Mouse (Mus musculus) monocyte, adult 5-6 weeks (primary cell): Measurements from ENCODE around the gene Mt4. TPM values are rescaled to one million over a fixed set of nuclear protein-coding genes. Genes with fewer than 3 reads are reported as not detected.
"Not testable (repeated sequence)": the region's sequence is repeated elsewhere in the genome, so short reads cannot be mapped to it uniquely, and the experiment has no call there.

Experiments used
- ATAC-seq: fragments of 153-309, 156-312 bp; replicated peaks from 2 replicates; pipeline ENCODE4 v1.8.0; 2017; ENCODE audit warnings: mild to moderate bottlenecking; ENCODE audit not compliant: low TSS enrichment, insufficient number of reproducible peaks, severe bottlenecking, poor library complexity, low FRiP score
- total RNA-seq: library from RNA; stranded (forward); fragments of 200-1000, 200-491, 200-594 nt; gene quantifications from 3 replicates; pipeline ENCODE4 v1.2.3, GENCODE M21; 2017

The Mt4 gene
- total RNA-seq, 1 experiment from 2014 or later, result not detected

DNA sequence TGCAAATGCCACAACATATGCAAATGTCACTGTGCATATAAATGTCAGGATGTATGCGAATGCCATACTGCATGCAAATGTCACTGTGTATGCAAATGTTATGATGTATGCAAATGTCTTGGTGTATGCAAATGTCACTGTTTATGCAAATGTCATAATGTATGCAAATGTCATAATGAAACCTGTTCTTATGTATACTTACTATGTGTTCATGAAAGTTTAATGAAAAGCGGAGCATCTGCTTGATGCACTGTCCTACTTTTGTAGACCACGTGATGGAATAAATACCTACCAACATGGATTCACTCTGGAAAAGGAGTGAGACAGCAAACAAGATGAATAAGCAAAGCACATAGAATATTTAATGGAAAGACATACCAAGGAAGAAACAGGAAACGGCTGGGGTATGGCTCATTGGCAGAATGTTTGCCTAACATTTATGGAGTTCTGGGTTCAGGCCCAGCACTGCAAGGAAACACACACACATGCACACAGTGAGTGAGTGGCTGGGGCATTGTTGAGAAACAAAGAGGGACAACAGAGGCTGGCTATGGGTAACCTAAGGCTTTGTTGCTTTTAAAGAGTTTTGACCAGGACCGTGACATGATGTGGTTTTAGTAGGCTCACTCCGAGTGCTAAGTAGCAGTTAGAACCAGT, 7.7 kb upstream of the Mt4 start:
- no peak for ATAC-seq

DNA sequence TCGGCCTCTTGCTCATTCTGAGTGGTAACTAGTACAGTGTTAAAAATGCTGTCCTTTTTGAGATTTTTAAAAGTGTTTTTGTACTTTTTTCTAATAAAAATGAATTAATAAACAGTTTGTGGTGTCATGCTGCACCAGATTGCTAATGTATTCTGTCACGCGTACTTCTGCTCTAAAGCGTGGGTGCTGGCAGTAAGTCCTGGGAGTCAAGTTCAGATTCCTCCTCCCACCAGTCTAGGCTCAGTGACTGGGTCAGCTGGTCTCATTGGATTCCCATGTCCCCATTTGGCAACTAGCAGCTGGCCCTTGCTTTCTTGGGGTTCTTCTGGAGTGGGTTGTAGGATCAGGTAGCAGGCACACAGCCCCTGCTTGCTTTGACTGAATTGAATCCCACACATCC, 6.9 kb upstream of the Mt4 start:
- ATAC-seq, result no peak

DNA sequence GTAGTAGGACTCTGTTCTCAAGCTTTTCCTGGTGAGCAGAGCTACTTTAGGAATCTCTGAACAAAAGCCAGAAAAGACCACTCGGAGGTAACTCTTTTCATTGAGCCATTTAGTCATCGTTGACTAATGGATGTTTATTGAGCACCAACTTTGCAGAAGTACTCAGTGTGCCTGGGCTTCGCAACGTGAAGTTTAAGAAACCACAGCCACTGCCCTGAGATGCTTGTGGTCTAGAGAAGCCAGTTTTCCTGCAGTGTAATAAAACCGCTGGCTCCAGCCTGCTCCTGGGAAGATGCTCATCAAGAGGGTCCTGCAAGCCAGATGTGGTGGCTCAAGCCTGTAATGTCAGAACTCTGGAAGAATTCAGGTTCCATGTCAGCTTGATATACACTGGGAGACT, 4.9 kb upstream of the Mt4 start:
- ATAC-seq, result no peak

DNA sequence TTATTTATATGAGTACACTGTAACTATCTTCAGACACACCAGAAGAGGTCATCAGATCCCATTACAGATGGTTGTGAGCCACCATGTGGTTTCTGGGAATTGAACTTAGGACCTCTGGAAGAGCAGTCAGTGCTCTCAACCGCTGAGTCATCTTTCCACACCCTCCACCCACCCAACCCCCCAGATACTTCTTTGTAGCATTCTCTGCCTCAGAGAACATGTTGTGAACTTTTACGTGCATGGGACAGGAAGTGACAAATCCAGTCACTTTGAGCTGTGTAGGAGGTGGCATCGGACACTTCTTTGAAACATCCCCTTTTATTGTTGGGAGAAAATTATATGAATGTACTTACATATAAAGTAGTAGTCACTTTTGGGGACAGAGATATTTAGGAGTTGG, 2.4 kb upstream of the Mt4 start:
- not testable (repeated sequence) for ATAC-seq

DNA sequence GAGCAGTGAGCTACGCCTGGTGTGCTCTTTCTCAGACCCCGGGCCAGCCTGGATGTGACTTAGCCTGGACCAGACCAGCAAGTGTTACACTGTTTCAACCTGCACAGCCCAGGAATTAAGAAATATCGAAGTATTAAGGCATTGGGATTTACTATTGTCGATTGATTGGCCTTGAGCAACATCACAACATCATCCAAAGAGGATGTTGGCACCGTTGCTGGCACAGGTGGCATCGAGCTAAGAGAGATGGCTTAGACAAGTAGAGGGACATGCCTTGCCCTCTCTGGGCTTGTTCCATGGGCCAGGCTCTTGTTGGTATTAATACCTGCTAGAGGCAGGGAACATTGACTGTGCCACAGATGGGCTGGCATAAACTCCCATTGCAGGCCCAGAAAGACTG, 1.4 kb upstream of the Mt4 start:
- ATAC-seq, result no peak

DNA sequence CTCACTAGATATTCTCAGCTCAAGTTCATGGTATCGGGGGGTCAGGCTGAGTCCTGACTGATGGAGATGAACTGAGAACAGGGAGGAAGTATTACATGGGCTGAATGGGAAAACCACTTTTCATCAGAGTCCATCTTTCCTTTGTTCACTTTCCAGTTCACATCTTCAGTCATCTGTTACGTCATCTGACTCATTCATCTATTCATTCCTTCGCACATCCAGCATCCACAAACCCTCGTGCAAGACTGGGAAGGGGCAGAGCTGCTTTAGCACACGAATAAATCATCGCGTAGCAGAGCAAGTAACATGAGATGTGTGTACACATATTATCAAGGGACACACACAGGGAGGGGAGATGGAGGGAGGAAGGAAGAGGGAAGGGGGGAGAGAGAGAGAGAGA, 805 bp upstream of the Mt4 start:
- ATAC-seq, result no peak

DNA sequence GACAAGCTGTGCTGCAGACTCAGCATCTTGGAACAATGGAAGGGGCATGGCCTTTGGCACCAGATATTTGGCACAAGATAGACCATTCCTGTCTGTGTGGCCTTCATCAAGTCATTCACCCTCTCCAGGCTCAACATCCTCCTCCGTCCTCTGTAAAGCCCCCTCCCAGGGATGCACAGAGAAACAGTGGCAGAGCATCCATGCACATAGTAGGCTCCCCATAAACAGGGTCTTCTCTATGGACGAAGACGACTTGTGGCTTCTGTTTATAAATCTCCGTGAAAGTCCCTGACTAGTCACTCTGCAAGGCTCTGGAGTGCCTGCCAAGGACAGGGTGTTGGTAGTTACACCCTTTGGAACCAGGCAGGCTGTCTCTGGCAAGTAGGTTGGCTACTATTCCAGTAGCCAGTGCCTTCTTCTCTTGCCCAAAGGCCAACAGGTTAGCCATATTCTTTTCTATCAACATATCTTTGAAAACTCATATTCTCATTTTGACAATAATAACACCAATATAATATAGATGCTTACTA, 3.3 kb downstream of the Mt4 start:
- ATAC-seq, result no peak

DNA sequence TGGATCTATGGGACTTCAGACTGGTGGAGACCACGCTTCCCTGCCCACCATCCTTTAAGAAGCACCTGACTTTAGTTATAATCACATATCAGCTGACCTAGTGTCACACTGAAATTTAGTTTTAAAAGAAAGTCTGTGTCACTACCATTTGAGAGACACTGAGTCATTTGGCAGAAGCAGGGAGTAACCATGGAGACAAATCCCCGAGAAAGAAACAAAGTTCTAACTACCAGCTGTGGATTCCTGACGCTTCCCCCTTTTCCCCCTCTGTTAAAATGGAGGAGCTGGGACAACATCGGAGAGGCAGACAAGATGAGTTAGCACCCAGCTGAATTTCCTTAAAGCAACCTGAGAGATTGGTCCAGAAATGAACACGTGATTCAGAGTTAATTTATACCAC, 11.2 kb downstream of the Mt4 start:
- no peak for ATAC-seq

DNA sequence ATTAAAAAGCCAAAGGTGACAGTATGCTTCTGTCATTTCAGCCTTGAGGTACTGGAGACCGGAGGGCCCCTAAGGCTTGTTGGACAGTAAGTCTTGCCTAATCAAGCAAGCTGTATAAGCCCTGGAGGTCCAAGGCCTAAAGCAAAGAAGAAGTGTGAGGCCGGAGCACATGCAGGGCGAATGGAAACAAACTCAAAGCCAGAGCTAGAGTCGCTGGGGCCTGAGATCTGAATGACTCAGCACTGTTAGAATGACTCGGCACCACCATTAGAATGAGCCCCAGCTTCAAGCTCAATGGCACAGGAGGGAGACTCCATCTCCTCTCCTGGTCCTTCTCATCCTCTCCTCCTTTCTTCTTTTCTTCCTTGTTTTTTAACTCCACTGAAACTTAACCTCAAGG, 13.9 kb downstream of the Mt4 start:
- no peak for ATAC-seq

DNA sequence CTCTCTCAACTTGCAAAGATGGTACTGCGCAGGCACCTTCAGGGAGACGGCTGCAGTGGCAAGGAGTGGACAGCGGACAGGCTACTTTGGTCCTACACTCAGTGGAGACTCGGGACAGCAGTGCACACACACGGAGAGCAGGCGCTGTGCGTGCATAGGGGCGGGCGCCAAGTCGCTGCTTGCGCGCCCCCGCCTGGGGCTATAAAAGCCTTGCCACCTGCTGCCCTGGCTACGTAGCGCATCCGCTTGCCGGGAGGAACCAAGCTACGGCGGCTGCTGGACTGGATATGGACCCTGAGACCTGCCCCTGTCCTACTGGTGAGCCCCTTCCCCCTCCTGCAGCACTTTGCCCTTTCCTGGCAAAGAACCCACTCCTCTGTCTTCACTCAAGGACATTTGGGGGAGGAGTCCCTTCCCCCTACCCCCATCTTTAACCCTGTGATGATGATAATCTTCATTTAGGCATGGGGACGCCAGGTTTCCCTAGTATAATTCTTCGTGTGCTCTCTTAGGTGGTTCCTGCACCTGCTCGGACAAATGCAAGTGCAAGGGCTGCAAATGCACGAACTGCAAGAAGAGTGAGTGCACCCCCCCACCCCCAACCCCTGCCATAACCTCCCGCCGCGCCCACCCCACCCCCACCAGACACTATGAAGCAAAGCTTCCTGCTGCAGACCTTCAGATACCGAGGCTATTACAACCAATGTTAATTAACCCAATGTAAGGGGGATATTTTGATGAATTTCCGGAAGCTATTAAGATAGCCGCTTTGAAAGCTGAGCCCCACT, 15.7 kb downstream of the Mt4 start, which contains the start of gene Mt3:
Gene Mt3, plus strand, starts transcription at position 95 of the 788 bp plus-strand sequence.
- no peak for ATAC-seq

DNA sequence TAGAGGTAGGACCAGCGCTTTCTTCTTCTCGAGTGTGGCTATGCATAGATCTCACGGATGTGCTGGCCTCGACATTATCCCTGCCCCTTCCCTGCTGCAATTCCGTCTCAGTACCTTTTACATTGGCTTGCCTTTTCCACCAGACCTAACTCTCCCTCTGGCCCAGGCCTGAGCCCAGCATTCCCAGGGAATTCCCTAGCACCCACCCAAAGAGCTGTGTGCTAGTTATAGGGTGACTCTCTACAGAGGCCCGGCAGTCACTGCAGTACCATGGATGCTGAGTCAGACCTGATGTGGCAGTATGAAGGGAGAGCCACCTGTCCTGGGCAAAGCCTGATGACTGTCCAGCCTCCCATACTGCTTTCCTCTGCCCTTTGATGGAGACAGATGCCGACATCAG, 16.5 kb downstream of the Mt4 start:
- no peak for ATAC-seq

DNA sequence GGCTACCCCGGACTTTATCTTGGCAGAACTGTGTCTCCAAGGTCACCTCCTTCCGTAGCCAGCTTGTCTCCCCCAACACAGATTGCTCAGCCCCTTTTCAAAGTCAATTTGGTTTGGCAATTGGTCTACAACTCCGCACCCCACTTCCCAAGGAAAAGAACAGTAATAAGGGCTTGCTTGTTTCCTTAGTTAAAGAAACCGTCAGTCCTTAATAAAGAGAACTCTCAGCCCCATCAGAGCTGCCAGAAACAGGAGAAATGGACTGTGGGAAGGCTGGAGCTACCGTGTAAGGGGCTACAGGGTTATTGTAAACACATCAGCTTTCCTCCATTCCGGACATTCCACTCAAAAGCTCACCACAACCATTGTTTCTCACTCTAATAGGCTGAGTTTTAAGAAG, 17.5 kb downstream of the Mt4 start:
- no peak for ATAC-seq

DNA sequence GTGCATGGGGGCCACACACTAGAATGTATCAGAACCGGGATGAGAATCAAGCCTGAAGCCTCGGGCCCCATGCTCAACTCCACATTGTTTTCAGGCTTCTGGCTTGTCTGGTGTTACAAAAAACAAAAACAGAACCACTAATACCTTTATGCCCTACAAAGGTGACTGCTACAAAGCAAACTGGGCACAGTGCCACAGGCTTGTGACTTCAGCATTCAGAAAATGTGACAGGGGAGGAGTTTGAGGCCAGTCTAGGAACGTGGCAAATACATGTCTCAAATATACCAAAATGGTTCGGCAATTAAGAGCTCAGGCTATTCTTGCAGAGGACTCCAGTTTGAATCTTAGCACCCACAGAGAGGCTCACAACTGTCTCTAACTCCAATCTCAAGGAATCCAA, 19.1 kb downstream of the Mt4 start:
- ATAC-seq, result no peak

DNA sequence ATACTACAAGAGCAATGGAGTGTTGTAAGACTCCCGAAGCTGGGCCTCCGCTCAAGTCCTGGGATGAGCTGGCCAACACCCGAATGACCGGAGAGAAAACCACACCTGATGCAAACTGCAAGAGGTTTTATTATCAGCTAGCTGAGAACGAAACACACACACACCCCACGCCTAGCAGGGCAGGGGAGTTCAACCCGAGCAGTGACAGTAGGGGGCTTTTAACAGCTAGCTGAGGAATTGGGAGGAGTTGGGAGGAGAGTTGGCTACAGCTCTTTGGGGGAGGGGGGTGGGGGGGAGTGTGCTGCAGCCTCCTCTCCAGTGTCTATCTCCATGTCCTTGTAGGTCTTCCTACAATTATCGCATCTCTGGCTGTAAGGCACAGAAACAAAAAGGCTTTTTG, 28.8 kb downstream of the Mt4 start:
- ATAC-seq, result not testable (repeated sequence)

DNA sequence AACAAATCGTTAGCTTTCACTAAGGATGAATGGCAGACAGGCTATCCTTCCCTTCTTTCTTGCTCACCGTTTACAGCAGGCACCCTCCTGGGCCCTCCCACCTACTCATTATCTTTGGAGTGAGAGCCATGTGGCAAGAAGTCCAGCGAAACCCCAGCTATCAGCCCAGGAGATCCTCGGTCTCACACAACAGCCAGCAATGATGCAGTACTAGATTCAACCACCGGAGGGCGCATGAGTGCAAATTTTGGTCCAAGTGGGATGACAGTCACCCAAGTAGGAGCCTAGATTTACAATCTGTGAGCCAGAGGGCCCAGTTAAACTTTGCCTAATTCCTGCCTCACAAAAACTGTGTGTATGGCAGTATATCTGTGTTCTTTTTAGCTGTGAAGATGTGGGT, 30.2 kb downstream of the Mt4 start:
- ATAC-seq, result peak; percentile 75

DNA sequence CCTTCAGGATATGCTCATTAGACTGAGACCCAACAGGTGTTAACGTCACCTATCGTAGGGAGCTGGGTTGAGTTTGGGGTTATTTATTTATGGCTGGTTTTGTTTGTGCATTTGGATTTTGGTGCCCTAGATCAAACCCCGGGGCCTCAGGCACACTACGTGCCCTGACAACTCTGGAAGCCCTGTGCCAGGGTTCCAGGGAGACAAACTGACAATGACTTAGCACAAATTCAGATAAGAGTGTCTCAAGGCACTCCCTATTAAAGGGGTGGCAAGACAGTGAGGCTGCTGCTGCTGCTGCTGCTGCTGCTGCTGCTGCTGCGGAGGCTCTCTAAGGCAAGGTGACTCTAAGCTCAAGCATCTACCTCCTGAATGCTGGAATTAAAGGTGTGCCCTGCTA, 32.5 kb downstream of the Mt4 start:
- ATAC-seq, result no peak

DNA sequence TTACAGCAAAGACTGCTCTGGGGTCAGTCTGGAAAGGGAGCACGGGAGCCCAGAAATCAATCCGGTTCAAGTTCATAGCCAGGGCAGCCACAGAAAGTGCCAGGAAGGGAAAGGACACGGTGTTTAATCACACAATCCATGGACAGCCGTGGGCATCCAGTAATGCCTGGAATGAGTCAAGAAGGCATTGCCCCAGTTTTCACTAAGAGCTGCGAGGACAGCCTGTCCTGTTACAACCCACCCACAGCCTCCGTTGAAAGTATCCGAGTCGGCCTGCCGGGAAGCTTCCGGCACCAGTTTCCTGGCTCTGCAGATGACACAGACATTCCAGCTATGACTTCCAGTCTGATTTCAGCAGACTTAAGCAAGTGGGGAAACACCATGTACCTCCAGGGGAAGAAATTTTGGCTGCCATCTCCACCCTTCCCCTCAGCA, 34.3 kb downstream of the Mt4 start:
- ATAC-seq, result no peak

DNA sequence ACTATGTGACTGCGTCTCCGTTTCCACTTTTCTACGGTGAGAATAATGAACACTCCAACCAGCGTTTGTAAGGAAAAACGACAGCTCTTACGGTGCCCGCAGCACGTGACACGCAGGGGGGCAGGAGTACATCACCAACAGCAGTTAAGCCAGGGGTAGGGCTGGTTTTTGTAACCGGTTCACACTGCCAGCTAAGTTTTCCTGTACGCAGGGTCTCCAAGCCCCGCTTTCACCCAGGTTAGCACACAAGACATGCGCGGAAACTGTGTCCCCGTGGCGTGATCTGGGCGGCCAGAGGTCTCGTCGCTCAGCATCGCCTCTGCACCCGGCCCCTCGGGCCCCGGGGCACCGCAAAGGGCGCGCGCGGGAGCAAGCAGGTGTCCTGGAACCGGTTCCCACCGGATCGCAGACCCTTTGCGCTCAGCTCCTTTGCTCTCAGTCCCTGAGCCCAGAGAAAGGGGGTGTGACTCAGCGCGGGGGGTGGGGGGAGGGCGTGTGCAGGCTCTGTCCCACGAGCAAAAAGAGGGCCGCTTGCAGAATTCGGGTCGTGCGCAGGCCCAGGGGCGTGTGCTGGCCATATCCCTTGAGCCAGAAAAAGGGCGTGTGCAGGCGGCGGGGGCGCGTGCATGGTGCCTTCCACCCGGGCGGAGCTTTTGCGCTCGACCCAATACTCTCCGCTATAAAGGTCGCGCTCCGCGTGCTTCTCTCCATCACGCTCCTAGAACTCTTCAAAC, 35.2 kb downstream of the Mt4 start, which contains the start of gene Mt2:
Gene Mt2, plus strand, starts transcription at position 590 of the 734 bp plus-strand sequence.
- peak; percentile 32; the same call in 1 of the 2 replicates for ATAC-seq
